Mouse (Mus musculus) thymus, postnatal 10 days (tissue): ENCODE data around the gene Dsn1.
A peak's percentile ranks its signal among the peaks of the same experiment; 100 is the strongest.

Source experiments
- DNase-seq, 2 experiments: peaks; one replicate each; pipeline ENCODE4 v3.0.0; 2021; ENCODE audit warnings: low spot score in 2 of 2

The Dsn1 gene

DNA sequence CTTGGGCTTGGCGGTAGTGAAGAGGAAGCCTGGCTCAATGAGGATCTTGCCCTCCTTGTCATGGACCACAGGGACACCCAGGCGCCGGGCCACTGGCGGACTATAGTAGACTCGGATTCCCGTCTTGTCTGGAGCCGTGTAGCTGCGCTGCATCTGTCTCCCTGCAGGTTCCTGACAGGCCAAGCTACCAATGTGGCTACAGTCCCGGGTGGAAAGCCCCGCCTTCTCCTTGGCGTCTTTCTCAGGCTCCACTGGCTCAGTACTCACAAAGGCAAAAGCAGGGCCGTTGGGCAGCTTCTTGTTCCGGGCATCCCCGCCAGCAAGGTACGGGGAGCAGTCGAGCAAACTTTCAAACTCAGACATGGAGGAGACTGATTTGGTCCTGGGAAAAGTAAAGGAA lies 14.2 kb upstream of the Dsn1 start:
- DNase-seq = no peak

DNA sequence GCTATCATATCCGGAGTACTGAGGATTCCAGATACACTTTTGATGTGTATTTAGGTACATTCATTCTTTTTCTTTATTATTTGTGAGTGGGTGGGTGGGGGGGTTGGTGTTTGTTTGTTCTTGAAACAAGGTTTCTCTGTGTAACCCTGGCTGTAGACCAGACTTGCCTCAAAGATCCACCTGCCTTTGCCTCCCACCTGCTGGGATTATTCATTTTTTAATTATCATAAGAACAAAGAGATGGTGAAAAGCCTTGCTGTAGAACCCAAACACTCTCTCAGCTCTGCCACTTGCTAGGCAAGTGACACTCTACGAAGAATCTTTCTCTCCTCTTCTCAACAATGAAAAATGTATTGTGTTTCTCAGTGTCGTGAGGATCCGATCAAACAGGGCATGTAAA lies 12.3 kb upstream of the Dsn1 start:
- DNase-seq = no peak

DNA sequence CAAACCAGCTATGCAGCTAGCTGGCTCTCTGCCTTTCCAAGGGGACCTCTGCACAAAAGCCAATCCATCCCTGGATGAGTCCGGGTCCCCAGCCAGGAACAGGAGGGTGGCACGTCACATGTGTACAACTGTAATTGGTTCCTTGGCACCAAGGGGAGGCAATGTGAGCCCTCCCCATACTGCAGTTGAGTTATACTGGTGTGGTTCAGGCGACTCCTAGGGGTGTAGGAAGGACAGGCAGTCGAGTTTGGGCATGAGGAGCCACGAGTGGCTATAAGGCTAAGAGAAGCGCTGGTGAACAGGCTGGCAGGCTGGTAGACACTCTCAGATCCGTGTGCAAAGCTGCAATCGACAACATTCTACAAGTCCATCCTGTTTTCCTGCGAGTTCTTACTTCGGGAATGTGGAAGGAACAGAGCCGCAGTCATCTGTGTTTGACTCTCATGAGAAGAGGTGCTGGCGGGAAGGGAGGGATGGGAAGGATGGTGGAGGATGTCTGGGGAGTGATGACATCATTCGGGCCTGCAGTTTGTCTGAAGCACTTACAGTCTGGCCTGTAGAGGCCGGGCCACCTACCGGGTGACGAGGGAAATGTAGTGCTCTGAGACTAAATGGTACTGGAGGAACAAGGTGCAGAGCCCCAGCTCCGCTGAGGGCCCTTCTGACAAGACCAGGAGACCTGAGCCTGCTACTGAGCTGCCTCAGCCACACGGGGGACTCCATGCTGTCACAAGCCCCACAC lies 9.7 kb upstream of the Dsn1 start:
- no peak for DNase-seq

DNA sequence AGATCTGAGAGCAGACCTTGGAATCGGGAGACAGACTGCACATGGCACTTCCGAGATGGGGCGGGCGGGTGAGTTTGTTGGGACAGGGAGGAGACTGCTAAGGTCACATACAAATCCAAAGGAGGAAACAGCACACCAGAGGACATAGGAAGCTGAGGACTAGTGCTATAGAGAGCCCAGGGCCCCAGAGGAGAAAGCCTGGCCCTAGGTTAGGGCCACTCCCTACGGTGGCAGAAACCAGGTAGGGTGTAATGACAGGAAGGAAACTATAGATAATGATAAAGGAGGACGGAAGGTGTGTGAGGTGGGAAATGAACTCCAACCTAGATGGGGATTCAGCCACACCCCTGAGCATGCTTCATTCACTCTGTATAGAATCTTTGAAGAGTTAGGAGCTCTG lies 5.4 kb upstream of the Dsn1 start:
- DNase-seq = no peak

DNA sequence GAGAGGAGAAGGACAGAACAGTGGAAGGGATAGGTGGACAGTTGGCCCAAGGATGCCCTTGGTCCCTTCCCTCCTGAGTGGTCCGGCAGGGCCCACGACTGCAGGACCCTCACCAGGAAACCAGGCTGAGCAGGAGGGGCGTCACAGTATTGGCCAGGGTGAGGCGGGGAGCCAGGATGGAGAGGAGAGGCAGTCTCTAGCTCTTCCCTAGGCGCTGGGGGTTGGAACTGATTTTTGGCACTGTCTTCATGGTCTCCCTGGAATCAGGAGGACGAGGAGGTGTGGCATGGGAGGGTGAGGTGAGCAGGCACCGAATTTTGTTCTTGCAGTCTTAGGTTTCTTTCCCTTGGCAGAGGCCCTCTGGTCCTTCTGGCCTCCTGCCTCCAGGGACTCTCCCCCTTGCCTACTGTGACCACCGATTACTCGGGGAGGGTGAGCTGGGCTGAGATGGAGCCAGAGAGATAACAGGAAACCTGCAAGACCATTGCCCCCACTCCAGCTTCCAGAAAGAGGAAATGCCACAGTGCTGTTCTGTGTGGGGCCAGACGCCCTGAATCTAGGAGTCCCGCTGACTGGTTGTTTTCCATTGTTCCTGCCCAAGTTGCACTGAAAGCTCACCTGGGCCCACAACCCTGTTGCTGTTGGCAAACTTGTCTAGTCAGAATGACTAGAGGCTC lies 3.8 kb upstream of the Dsn1 start:
- no peak for DNase-seq

DNA sequence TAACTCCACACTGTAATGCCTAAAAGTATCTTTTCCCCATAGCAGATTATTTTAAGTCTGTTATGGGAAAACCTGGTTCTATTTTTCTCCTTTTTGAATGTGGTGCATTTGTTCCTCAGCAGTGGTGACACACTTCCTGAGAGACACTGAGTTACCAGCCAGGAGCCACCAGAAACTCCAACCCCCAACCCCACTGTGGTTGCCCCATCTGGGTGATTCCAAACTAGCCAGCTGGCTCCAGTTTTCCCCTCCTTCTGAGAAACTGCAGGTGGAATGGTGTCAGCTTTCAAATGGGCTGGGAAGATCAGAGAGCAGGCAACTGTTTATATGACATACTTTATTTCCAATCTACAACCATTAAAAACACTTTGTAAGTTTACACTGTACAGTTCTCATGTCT lies 3.2 kb upstream of the Dsn1 start:
- no peak for DNase-seq

DNA sequence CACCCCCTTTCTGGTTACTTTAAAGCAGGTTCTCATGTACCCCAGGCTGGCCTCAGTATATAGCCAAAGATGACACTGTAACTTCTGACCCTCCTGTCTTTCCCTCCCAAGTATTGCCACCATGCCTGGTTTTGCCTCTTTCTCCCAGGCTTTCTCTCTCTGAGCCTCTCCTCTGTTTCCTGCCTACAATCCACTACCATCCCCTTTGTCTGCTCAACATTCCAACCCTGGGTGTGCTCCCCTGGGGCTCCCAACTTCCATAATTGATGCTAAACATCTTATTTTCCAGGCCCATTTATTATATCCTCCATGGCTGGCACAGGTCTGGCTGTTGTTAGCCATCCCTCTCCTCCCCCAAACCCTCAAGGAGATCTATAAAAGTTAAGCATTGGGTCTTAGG lies 1.6 kb upstream of the Dsn1 start:
- DNase-seq = no peak

DNA sequence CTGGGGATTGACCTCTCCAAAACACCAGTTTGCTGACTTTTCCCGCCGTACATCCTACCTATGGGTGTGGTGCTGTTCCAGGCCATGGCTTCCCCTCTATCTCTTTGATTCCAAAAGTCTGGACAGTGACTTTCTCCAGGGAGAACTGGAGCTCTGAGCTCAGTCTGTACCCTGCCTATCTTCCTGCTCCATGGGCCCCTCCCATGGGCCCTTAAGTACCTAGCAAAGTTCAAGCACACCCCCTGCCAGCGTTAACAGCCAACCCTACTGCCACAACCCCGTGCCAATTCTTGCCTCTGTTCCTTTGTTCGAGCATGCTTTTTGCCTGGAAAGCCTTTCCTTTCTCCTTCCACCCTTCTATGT lies 261 bp upstream of the Dsn1 start:
- no peak for DNase-seq

DNA sequence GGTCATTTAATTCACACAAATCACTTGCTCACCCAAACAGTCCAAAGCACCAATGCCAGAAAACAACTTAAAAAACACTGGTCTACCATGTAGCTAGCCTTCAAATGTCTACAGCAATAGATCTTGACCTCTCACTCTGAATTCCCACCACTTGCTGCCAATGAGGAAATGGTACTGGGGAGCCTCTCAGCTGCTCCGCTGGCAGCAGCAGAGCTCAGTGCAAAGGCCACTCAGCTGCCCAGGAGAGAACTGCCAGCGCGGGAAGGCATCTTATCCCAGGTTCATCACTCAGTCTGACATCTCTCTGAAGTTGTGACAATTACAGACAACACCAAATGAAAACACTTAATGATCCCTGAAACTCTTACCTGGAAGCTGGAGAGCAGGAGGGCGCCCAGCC lies 4.6 kb downstream of the Dsn1 start:
- no peak for DNase-seq

DNA sequence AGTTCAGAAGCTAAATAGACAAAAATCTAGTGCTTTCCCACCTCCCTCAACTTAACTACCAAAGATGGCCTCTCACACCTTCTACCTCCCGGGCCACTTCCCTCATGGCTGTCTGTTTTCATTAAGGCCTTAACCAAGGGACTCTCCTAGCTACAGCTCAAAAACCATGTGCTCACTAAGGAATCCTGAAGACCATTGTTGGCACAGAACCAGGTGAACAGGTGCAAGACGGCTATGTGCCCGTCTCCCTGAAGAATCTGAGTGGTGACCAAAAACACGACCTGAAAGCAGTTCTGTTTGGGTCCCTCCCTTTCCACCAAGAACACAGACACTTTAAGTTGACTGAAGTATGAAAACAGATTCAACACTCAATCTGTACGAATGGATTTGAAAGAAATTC lies 8.7 kb downstream of the Dsn1 start:
- DNase-seq = no peak

DNA sequence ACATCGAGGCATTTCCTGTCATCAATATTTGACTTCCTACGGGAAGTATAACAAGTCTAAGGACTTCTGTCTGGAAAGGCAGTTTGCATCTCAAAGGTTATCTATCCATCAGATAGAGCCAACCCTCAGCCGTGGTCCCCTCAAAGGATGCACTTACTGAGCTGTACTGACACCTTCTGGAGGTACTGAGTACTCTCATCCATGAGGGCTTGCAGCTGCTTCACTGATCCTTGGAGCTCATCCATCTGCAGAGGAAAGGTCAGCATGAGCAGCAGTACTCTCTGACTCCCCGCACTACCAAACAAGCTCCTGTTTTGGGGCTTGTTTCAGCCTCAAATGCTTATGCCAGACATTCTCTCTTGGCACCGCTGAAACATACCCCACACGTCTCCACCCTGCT lies 10.4 kb downstream of the Dsn1 start:
- DNase-seq = peak; percentile 28 to 51

DNA sequence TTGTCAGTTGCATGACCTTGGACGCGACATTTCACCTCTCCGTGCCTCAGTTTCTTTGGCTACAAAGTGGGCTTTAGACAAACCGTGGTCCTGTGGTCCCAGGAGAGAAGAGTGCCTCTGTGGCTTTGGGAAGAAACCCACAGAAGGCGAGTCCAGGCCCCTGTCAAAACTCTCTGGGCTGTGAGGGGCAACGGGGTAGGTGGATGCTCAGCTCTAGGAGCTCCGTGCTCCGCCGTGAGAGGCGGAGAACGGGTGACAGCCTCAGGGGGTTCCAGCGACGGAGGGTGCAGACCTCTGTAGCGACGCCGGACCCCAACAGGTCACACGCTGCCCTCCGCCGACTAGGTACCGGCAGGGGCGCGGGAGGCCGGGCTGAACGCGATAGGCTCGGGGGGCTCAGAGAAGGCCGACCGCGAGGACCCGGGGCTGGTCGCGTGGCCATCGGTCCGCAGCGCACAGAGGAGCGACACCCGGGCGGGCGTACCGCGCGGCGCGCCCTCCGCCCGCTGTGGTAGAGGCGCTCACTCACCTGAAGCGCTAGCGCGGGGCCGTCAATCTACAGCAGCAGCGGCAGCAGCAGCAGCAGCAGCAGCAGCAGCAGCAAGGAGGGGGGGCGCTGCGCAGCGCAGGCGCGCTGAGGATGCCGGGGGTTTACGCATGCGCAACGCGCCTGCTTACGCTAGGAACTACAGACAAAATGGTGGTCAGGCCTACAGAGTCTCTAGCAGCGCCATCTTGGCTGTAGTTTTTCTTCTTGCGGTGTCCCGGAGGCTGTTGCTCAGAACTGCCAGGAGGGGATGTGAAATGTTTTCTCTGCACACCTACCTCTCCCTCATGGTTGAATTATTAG lies 15.3 kb downstream of the Dsn1 start, which contains the start of gene Ndrg3:
Gene Ndrg3, minus strand, starts transcription at position 587 of the 850 bp plus-strand sequence.
- DNase-seq = peak; percentile 98

DNA sequence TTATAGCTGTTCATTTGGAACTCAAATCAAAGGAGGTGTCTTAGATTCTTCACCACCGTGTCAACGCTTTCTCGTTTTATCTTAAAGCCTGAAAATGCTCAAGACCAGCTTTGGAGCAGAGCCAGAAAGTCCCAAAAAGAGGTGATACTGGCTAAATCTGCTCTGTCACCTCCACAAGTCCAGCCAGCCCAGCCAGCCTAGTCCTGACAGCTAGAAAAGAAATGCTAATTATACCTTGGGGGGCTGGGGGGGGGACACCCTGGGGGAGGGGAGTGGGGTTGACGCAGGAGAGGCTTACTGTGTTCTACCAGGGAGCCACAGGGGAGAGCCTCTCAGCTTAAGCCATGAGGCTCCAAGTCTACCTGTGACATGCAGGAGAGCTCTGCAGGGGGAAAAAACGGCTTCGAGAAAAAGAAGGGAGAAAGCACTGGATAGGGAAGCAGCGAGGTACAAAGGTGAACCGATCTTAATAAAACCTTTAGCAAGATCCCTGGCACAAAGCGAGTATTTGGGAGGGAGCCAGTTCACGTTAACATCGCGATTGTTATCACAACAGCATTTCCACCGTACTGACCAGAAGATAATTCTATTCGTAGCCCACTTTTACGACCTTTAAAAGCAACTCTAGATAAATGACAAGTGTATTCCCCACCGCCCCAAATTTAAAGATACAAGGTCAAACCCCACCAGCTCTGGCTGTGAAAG lies 16.1 kb downstream of the Dsn1 start:
- peak in 1 of 2 experiments; percentile 35 for DNase-seq

DNA sequence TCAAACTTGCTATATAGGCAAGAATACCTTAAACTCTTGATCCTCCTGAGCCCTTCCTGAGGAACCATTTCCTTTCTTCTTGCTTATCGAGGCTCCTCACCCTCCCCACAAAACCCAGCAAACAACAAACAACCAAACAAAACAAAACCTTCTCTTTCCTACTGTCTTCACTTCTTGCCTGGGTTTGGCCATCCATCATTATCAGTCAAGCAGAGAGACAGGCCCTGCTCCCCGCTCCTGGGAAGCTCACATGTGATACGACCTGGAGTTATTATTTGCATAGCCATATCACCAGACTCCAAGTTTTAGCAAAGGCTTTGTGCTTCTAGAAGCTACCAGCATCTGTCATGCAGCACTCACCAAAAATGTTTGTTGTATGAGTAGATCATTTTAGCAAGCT lies 19.6 kb downstream of the Dsn1 start:
- DNase-seq = no peak

DNA sequence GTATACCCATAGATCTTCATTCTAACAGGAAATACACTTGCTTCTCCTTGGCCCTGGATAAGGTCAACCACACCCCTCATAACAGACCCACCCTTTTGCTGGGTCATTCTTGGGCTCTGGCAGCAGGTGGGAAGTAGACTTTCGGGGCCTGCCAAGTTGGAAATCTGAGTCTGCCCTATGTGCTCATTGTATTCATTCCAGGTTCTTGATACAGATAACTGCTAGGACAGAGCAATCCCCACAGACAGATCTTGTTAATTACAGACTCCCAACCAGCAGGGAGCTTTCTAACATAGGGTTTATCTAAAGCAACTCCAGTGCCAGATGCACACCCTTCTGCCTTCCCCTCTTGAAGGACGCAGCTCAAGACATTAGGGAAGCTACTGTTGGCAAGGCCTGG lies 24.1 kb downstream of the Dsn1 start:
- DNase-seq = no peak

DNA sequence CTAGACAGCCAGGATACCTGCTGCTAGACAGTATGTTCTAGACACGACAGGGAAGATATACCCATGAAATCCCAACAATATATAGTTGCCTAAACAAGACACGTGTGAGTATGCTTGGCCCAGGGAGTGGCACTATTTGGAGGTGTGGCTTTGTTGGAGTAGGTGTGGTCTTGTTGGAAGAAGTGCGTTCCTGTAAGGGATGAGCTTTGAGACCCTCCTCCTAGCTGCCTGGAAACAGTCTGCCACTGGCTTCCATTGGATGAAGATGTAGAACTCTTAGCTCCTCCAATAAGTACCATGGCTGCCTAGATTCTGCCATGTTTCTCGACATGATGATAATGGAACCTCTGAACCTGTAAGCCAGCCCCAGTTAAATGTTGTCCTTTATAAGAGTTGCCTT lies 25.7 kb downstream of the Dsn1 start:
- DNase-seq = no peak

DNA sequence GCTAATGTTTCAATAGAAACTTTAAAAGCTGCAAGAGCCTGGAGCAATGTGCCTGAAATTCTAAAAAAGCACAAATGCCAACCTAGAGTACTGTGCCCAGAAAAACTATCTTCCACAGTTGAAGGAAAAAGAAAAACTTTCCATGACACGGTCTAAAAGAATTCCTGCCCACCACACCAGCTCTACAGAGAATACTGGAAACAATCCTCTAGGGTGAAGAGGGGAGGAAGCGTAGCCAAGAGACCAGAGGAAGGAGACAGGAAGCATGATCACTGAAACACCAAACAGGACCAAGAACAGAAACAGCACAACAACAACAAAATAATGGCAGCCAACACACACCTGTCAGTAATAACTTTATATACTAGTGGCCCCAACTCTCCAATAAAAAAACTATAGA lies 26.9 kb downstream of the Dsn1 start:
- no peak for DNase-seq

DNA sequence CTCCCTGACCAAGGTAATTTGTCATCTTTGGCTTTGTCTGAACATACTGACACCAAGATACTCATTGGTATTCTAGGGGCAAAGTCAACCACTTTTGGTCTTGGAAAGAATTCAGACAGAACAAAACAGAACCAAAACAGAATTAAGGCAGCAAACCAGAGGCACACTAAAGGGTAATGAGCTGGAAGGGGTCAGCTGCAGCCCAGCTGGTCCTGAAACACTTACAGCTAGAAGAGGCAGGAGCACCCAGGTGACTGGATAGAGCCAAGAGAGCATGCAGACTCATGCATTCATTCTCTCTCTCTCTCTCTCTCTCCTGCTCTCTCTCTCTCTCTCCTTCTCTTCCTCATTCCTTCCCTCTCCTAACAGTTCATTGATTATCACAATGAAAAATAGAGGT lies 30.2 kb downstream of the Dsn1 start:
- DNase-seq = no peak

DNA sequence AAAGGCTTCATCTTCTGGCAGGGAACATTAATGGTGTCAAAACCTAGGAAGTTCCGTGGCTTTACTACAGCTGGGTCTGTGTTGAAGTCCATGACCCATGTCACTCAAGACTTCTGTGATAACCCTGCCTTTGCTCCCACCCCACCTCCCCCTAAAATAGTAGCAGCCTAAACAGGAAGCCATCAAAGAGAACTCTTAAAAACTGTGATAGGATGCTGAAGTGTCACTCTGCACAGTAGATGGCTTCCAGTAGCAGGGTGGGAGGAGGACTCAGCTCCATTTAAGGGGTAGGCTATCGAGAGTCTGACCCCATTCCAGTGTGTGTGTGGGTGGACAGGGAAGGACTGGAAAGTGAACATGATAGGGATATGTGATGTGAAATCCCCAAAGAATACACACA lies 32.0 kb downstream of the Dsn1 start:
- DNase-seq = peak; percentile 16 to 32

DNA sequence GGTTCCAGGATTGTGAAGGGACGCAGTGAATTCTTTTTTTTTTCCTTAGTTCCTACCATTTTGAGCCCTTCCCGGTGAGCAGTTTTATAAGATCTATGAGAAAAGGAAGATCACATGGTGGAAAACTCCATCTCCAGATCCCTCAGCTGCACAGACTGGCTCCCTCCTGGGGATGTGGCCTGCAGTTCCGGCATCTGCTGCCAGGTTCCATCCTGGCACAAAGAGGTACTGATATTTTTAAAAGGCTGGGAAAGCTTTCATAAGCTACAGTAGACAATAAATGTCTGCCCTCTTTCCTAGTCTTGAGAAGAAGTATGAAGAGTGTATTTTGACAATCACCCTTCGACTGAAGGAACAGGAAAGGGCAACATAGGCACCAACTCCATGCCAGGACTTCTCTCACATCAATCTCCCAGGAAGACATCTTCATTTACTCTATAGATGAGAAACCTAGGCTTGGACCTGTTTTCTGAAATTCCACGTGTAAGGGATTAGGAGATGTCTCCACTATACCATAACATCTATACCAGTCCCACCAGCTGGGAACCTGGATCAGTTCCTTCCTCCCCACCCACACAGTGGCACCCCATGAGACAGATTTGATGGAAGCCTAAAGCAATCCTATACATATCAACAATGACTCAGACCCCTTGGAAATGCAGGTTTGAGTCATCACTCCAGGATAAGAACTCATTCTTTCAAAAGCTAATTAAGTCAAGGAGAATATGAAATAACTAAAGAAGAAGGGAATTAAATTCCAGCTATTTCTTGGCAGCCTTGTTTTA lies 33.4 kb downstream of the Dsn1 start:
- DNase-seq = no peak

DNA sequence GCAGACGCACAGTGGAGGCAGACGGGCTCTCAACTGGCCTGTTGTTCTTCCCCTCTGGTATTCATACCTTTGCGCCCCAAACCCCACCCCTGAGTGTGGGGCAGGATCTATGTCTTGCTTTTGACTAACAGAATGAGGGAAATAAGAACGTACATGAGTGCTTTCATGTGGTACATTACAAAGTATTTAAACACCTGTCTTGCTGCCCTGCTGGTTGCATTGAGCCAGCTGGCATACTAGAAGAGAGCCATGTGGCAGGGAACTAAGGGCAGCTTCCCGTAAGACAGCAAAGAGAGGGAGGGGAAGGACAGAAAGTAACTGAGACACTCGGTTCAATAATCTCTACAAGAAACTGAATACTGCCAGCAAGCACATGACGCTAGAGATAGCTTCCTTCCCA lies 36.7 kb downstream of the Dsn1 start:
- peak; percentile 25 to 35 for DNase-seq
